ENCODE assay signal across 8 mouse cellular contexts in the genomic region with DNA sequence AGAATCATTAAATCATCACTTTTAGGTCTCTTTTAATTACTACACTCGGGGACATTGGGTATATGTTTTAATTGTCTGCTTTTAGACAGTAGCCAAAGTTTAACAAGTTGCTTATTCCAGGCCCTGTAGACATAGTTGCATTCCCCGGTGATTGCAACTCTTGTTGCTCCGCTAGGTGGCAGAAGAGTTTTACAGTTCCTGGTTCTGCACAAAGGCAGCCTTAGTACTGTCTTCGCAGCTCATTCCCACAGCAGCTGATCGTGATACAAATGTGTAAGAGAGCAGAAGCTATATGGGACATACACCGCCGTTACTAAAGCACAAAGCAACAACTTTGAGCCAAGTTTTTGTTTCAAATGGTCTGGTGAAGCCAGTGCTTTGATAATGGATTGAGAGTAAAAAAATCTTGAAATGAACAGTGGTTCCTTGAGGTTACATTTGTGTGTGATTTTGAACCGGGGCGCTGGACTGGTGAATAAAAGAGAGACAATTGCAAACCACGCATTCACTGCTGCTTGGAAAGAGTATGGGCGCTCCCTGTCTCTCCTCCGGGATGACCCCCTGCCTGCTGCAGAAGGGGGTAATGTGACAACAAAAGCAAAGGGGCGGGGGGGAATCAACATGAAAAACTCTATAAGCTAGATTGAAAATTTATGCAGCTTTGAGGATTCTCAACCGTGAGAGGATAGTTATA.
DNase-seq lines count a peak whose midpoint lies in the region; ATAC-seq and TF ChIP-seq lines count a peak whose summit lies in the region.

No protein-coding gene starts in this region.

- H3K4me1 ChIP-seq in embryonic facial prominence, embryonic 11.5 days (ENCODE audit: control insufficient read depth, insufficient read depth, low read length), result no peaks in the 10 kb centered on the region
- H3K4me1 ChIP-seq in heart, embryonic 13.5 days, result no peaks in the 10 kb centered on the region
- no peaks in the 10 kb centered on the region for H3K4me1 ChIP-seq in kidney, postnatal 0 days (replicated peaks; ENCODE audit: insufficient read depth, low read length)
- no peaks in the 10 kb centered on the region for H3K4me1 ChIP-seq in limb, embryonic 14.5 days (ENCODE audit: control insufficient read depth, insufficient read depth, low read length)
- H3K4me1 ChIP-seq in neural tube, embryonic 14.5 days (ENCODE audit: control insufficient read depth, insufficient read depth, low read length), result no peaks in the 10 kb centered on the region

- 27% methylated on average over 14 of the region's 14 CpGs for WGBS in embryonic facial prominence, embryonic 11.5 days
- whole genome bisulfite sequencing in heart, embryonic 13.5 days, result 31% methylated on average over 14 of the region's 14 CpGs
- 27% methylated on average over 14 of the region's 14 CpGs for WGBS in kidney, postnatal 0 days
- 33% methylated on average over 14 of the region's 14 CpGs for WGBS in limb, embryonic 14.5 days
- WGBS in neural tube, embryonic 14.5 days, result 13% methylated on average over 14 of the region's 14 CpGs

- no peaks in the 10 kb centered on the region for H3K27me3 ChIP-seq in embryonic facial prominence, embryonic 11.5 days (ENCODE audit: control insufficient read depth, insufficient read depth, low read length)
- no peaks in the 10 kb centered on the region for H3K27me3 ChIP-seq in heart, embryonic 13.5 days (replicated peaks)
- no peaks in the 10 kb centered on the region for H3K27me3 ChIP-seq in kidney, postnatal 0 days (ENCODE audit: insufficient read depth, low read length)
- no peaks in the 10 kb centered on the region for H3K27me3 ChIP-seq in limb, embryonic 14.5 days (ENCODE audit: control insufficient read depth, insufficient read depth, low read length)
- H3K27me3 ChIP-seq in neural tube, embryonic 14.5 days (ENCODE audit: control insufficient read depth, insufficient read depth, low read length), result no peaks in the 10 kb centered on the region

- peak; percentile 82 for ATAC-seq in embryonic facial prominence, embryonic 11.5 days (replicated peaks; ENCODE audit: insufficient number of reproducible peaks, low FRiP score, low TSS enrichment, low read depth)
- ATAC-seq in heart, embryonic 13.5 days (ENCODE audit: extremely low read depth, insufficient number of reproducible peaks, low FRiP score, low TSS enrichment), result no peak
- ATAC-seq in kidney, postnatal 0 days (replicated peaks; ENCODE audit: low FRiP score, low read depth), result peak; percentile 74
- ATAC-seq in limb, embryonic 14.5 days (ENCODE audit: low FRiP score, low read depth), result peak; percentile 90
- peak; percentile 94 for ATAC-seq in neural tube, embryonic 14.5 days (ENCODE audit: low read depth)

- H3K9ac ChIP-seq in embryonic facial prominence, embryonic 11.5 days (replicated peaks; ENCODE audit: low read length), result no peak overlapping the region
- H3K9ac ChIP-seq in heart, embryonic 13.5 days, result 0 out of 2 replicates have a peak overlapping the region, but pooled peaks have one; percentile 28
- no peak overlapping the region for H3K9ac ChIP-seq in kidney, postnatal 0 days (ENCODE audit: low read depth, low read length)
- H3K9ac ChIP-seq in limb, embryonic 14.5 days (ENCODE audit: low read depth, low read length, severe bottlenecking), result no peak overlapping the region
- peak overlapping the region; percentile 34; the same call in 1 of the 2 replicates for H3K9ac ChIP-seq in neural tube, embryonic 14.5 days (replicated peaks; ENCODE audit: low read depth, low read length)

- peak; percentile 15 for DNase-seq in thymus, postnatal 4 days
- DNase-seq in thymus, postnatal 36 days, result no peak
- peak; percentile 89 for DNase-seq in embryonic facial prominence, embryonic 11.5 days (ENCODE audit: low spot score)
- peak; percentile 79 for DNase-seq in kidney, postnatal 0 days (ENCODE audit: low spot score)
- peak; percentile 85 for DNase-seq in limb, embryonic 14.5 days (ENCODE audit: low spot score)
- DNase-seq in yolk sac, embryonic 10.5 days (ENCODE audit: low spot score), result peak; percentile 15

- H3K36me3 ChIP-seq in embryonic facial prominence, embryonic 11.5 days (replicated peaks; ENCODE audit: control insufficient read depth, insufficient read depth, low read depth, low read length), result no peaks in the 10 kb centered on the region
- H3K36me3 ChIP-seq in heart, embryonic 13.5 days, result no peaks in the 10 kb centered on the region
- no peaks in the 10 kb centered on the region for H3K36me3 ChIP-seq in kidney, postnatal 0 days (ENCODE audit: insufficient read depth, low read length)
- H3K36me3 ChIP-seq in limb, embryonic 14.5 days (ENCODE audit: control insufficient read depth, insufficient read depth, low read length), result no peaks in the 10 kb centered on the region
- no peaks in the 10 kb centered on the region for H3K36me3 ChIP-seq in neural tube, embryonic 14.5 days (ENCODE audit: control insufficient read depth, insufficient read depth, low read length)

- TF ChIP-seq CTCF in kidney, postnatal 0 days (IDR thresholded peaks at IDR 0.05; ENCODE audit: low read depth), result peak; percentile 84

- H3K4me2 ChIP-seq in embryonic facial prominence, embryonic 11.5 days (ENCODE audit: low read depth, low read length), result no peak overlapping the region
- H3K4me2 ChIP-seq in heart, embryonic 13.5 days, result peak overlapping the region; percentile 48
- H3K4me2 ChIP-seq in kidney, postnatal 0 days (ENCODE audit: low read length), result peak overlapping the region; percentile 31
- H3K4me2 ChIP-seq in limb, embryonic 14.5 days (replicated peaks; ENCODE audit: low read depth, low read length, severe bottlenecking), result peak overlapping the region; percentile 27
- H3K4me2 ChIP-seq in neural tube, embryonic 14.5 days (ENCODE audit: low read depth, low read length), result peak overlapping the region; percentile 32

- no peak for TF ChIP-seq POLR2A in limb, embryonic 14.5 days (IDR thresholded peaks at IDR 0.05; ENCODE audit: borderline replicate concordance, extremely low read depth, insufficient read depth, insufficient read length)

- H3K9me3 ChIP-seq in embryonic facial prominence, embryonic 11.5 days (replicated peaks; ENCODE audit: control insufficient read depth, low read length), result no peaks in the 10 kb centered on the region
- H3K9me3 ChIP-seq in heart, embryonic 13.5 days, result no peaks in the 10 kb centered on the region
- H3K9me3 ChIP-seq in kidney, postnatal 0 days (replicated peaks; ENCODE audit: low read length), result no peaks in the 10 kb centered on the region
- no peaks in the 10 kb centered on the region for H3K9me3 ChIP-seq in limb, embryonic 14.5 days (ENCODE audit: control insufficient read depth, low read length)
- no peaks in the 10 kb centered on the region for H3K9me3 ChIP-seq in neural tube, embryonic 14.5 days (ENCODE audit: control insufficient read depth, low read length)

- H3K4me3 ChIP-seq in embryonic facial prominence, embryonic 11.5 days (ENCODE audit: low read depth, low read length), result no peak overlapping the region
- H3K4me3 ChIP-seq in heart, embryonic 13.5 days, result no peak overlapping the region
- H3K4me3 ChIP-seq in kidney, postnatal 0 days (replicated peaks; ENCODE audit: low read depth, low read length), result no peak overlapping the region
- H3K4me3 ChIP-seq in limb, embryonic 14.5 days (replicated peaks; ENCODE audit: low read length), result no peak overlapping the region
- no peak overlapping the region for H3K4me3 ChIP-seq in neural tube, embryonic 14.5 days (ENCODE audit: low read depth, low read length)

- H3K27ac ChIP-seq in embryonic facial prominence, embryonic 11.5 days (replicated peaks; ENCODE audit: low read depth, low read length), result no peak overlapping the region
- no peak overlapping the region for H3K27ac ChIP-seq in heart, embryonic 13.5 days (replicated peaks)
- no peak overlapping the region for H3K27ac ChIP-seq in kidney, postnatal 0 days
- H3K27ac ChIP-seq in limb, embryonic 14.5 days (replicated peaks; ENCODE audit: low read depth, low read length), result no peak overlapping the region
- no peak overlapping the region; the same call in 1 of the 2 replicates for H3K27ac ChIP-seq in neural tube, embryonic 14.5 days (ENCODE audit: low read depth, low read length)

Comparison
In these comparisons a context has a peak if more than half of its experiments do, and no peak if none do; other contexts are left out.
1. DNase-seq: peak in thymus, postnatal 4 days (single experiment), embryonic facial prominence, embryonic 11.5 days (single experiment), kidney, postnatal 0 days (single experiment), limb, embryonic 14.5 days (single experiment) and yolk sac, embryonic 10.5 days (single experiment); none in thymus, postnatal 36 days (0 of 2).
2. H3K9ac ChIP-seq: peak in heart, embryonic 13.5 days (single experiment) and neural tube, embryonic 14.5 days (single experiment); none in embryonic facial prominence, embryonic 11.5 days (single experiment), kidney, postnatal 0 days (single experiment) and limb, embryonic 14.5 days (single experiment).